Mouse (Mus musculus) limb, embryonic 15.5 days (tissue): Measurements from ENCODE around the gene Ankrd65. TPM values are rescaled to one million over a fixed set of nuclear protein-coding genes. Genes with fewer than 3 reads are reported as not detected.

Experiments used
- ATAC-seq: fragments of 200-750 bp; cut with Nextera tagmentation; 2 replicates; pipeline ENCODE4 v1.8.0; 2017; ENCODE audit warnings: low read depth, moderate TSS enrichment; ENCODE audit not compliant: insufficient number of reproducible peaks, low FRiP score, low TSS enrichment
- H3K27ac ChIP-seq: fragments of 300-500 bp; sonication (generic); 2 replicates; pipeline ENCODE4 v1.5.1; 2015; ENCODE audit warnings: moderate library complexity, mild to moderate bottlenecking, inconsistent platforms
- H3K27me3 ChIP-seq: fragments of 300-500 bp; sonication (generic); 2 replicates; pipeline ENCODE4 v1.6.1; 2015; ENCODE audit warnings: inconsistent platforms
- H3K36me3 ChIP-seq: fragments of 300-500 bp; sonication (generic); 2 replicates; pipeline ENCODE4 v1.6.1; 2015; ENCODE audit warnings: inconsistent platforms
- H3K4me1 ChIP-seq: fragments of 300-500 bp; sonication (generic); 2 replicates; pipeline ENCODE4 v1.6.1; 2015; ENCODE audit warnings: inconsistent platforms
- H3K4me2 ChIP-seq: fragments of 300-500 bp; sonication (generic); 2 replicates; pipeline ENCODE4 v1.6.1; 2015; ENCODE audit warnings: mild to moderate bottlenecking, inconsistent platforms
- H3K4me3 ChIP-seq: fragments of 300-500 bp; sonication (generic); 2 replicates; pipeline ENCODE4 v1.5.1; 2015; ENCODE audit warnings: mild to moderate bottlenecking, inconsistent platforms
- H3K9ac ChIP-seq: fragments of 300-500 bp; sonication (generic); 2 replicates; pipeline ENCODE4 v1.6.1; 2015; ENCODE audit warnings: inconsistent platforms
- H3K9me3 ChIP-seq: fragments of 300-500 bp; sonication (generic); 2 replicates; pipeline ENCODE4 v1.6.1; 2016; ENCODE audit warnings: inconsistent platforms
- WGBS: fragments of 180-500 bp; shearing (Covaris S2); methylation state at CpG from one replicate; pipeline ENCODE4 v1.1.7; 2015; 5-methylcytosine and 5-hydroxymethylcytosine counted together
- microRNA-seq: library from miRNA; unstranded; fragments of <30 nt; microRNA quantifications from one replicate; pipeline ENCODE4, GENCODE M21; 2016
- polyA plus RNA-seq: library from polyadenylated mRNA; unstranded; fragments of >200 nt; fragmentation: Nextera tagmentation; extraction: Ambion mirVana; gene quantifications from 2 replicates; pipeline ENCODE4 v1.2.1, GENCODE M21; 2015

The Ankrd65 gene
- polyA plus RNA-seq, 1 experiment from 2014 or later, result not detected

- no peaks in the 10 kb centered on the region for H3K9me3 ChIP-seq
- peaks cover 24% of the 10 kb centered on the region for H3K36me3 ChIP-seq
- H3K27me3 ChIP-seq, result no peaks in the 10 kb centered on the region
- H3K4me3 ChIP-seq, result peak overlapping the region; percentile 56
- 41% methylated on average over 38 of the region's 38 CpGs for WGBS
- ATAC-seq, result no peak
- H3K4me1 ChIP-seq, result peaks cover 49% of the 10 kb centered on the region
- no peak overlapping the region for H3K9ac ChIP-seq
- peak overlapping the region; percentile 92 for H3K4me2 ChIP-seq
- H3K27ac ChIP-seq, result peak overlapping the region; percentile 86; the same call in 1 of the 2 replicates
Observed at GRCm38 (mm10) chr4:155841651-155842270, 51.5 kb downstream of the Ankrd65 start.

DNA sequence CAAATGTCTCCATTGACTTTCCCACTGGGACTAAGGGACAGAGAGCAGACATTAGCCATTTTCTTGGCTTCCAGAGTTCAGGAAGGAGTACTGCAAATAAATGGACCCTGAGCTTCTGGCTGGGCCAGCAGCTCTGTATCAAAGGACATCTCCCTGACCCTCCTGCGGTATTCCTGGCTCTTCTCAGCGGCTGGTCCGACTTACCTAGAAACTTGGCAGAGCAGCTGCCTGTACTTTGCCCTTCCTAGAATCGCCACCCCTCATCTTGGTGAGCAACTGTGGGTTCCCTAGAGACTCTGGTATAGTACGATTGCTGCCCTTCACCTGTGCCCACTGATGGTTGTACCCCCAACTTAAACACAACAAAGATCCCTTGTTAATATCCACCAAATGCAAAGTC is 53.0 kb downstream of the Ankrd65 start:
- peaks cover 49% of the 10 kb centered on the region for H3K4me1 ChIP-seq
- H3K27me3 ChIP-seq, result no peaks in the 10 kb centered on the region
- H3K36me3 ChIP-seq, result peaks cover 24% of the 10 kb centered on the region
- ATAC-seq, result no peak
- no peak overlapping the region for H3K27ac ChIP-seq
- WGBS, result 91% methylated on average over 5 of the region's 5 CpGs
- H3K9me3 ChIP-seq, result no peaks in the 10 kb centered on the region
- no peak overlapping the region for H3K9ac ChIP-seq
- no peak overlapping the region for H3K4me2 ChIP-seq
- no peak overlapping the region for H3K4me3 ChIP-seq

DNA sequence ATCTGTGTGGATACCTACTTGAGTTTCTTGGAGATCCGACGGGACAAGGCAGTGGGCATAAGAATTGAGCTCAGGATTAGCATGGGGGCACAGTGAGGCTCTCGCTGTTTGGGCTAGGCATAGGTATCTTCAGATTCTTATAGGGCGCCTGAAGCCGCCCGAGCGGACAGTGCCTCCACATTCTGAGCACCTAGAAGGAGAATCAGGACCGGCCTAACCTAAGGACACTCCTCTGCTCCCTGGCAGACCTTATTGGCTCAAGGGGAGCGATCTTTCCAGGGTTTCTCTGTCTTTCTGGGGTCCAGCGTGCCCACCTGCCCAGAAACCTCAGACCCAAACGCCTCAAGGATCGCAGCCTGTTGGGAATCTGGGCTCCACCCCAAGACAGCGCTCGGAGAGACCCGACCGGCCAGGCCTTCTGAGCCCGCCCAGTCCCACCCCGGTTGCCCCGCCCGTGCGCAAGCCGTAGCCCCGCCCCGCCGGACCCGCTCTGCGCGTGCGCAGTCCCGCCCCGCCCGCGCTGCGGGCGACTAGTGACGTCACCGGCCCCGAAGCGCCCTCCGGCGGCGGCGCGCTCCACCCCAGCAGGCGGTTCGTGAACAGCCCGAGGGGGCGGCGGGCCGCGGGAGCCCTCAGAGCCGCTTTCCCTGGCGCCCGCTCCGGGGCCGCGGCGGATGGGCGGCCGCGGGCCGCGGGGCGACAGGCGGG is 56.8 kb downstream of the Ankrd65 start, which contains the start of gene Dvl1:
Dvl1 (plus strand) TSS at position 532 of the 708 bp plus-strand sequence.
- Histone ChIP-seq H3K27ac (peak within 1 kb of the TSS; percentile 84), H3K27me3 (no peaks in the 10 kb centered on the region), H3K9me3 (no peaks in the 10 kb centered on the region), H3K9ac (peak within 1 kb of the TSS; percentile 88), H3K4me2 (peak within 1 kb of the TSS; percentile 94), H3K36me3 (peaks cover 19% of the 10 kb centered on the region), H3K4me1 (peaks cover 42% of the 10 kb centered on the region), H3K4me3 (peak within 1 kb of the TSS; percentile 89)
- ATAC-seq, result peak; percentile 87
- WGBS, result 2% methylated on average over 51 of the region's 65 CpGs

- Histone ChIP-seq H3K9me3 (no peaks in the 10 kb centered on the region), H3K36me3 (peaks cover 17% of the 10 kb centered on the region), H3K4me1 (peaks cover 42% of the 10 kb centered on the region), H3K27ac (peak overlapping the region; percentile 84), H3K4me3 (peak overlapping the region; percentile 89), H3K9ac (peak overlapping the region; percentile 88), H3K4me2 (peak overlapping the region; percentile 94), H3K27me3 (no peaks in the 10 kb centered on the region)
- 1% methylated on average over 68 of the region's 69 CpGs for WGBS
- peak; percentile 45 for ATAC-seq
Observed at GRCm38 (mm10) chr4:155847591-155848352, 57.5 kb downstream of the Ankrd65 start.

GRCm38 (mm10) chr4:155848434-155849095 is 58.3 kb downstream of the Ankrd65 start:
- peaks cover 15% of the 10 kb centered on the region for H3K36me3 ChIP-seq
- peak overlapping the region; percentile 88; the same call in 1 of the 2 replicates for H3K9ac ChIP-seq
- H3K9me3 ChIP-seq, result no peaks in the 10 kb centered on the region
- 65% methylated on average over 7 of the region's 7 CpGs for WGBS
- H3K4me3 ChIP-seq, result peak overlapping the region; percentile 89
- ATAC-seq, result no peak
- peak overlapping the region; percentile 94 for H3K4me2 ChIP-seq
- H3K4me1 ChIP-seq, result peaks cover 42% of the 10 kb centered on the region
- H3K27me3 ChIP-seq, result no peaks in the 10 kb centered on the region
- no peak overlapping the region for H3K27ac ChIP-seq

Small RNAs within 50 kb of the gene (microRNA-seq; reads per million reads assigned to microRNA genes)
- gene Gm27743, result not detected

Other genes with a start within 250 kb of the Ankrd65 start
- 85.7 and 90.6 TPM in 2 replicates for gene Nadk, start 228.1 kb upstream of the Ankrd65 start, polyA plus RNA-seq
- 6.8 and 7.4 TPM in 2 replicates for gene Slc35e2, start 189.0 kb upstream of the Ankrd65 start, polyA plus RNA-seq
- gene Cdk11b, start 165.6 kb upstream of the Ankrd65 start, polyA plus RNA-seq, result 58.8 and 59.9 TPM in 2 replicates
- gene Gm10563, start 145.0 kb upstream of the Ankrd65 start, polyA plus RNA-seq, result not detected in 2 replicates
- gene Mmp23, start 137.1 kb upstream of the Ankrd65 start, polyA plus RNA-seq, result 23.7 and 36.9 TPM in 2 replicates
- gene Mib2, start 121.2 kb upstream of the Ankrd65 start, polyA plus RNA-seq, result 30.1 and 34.3 TPM in 2 replicates
- gene Fndc10, start 96.1 kb upstream of the Ankrd65 start, polyA plus RNA-seq, result 11.1 and 11.5 TPM in 2 replicates
- gene Ssu72, start 85.6 kb upstream of the Ankrd65 start, polyA plus RNA-seq, result 132 and 139 TPM in 2 replicates
- 0.94 and 1.3 TPM in 2 replicates for gene Tmem240, start 55.6 kb upstream of the Ankrd65 start, polyA plus RNA-seq
- gene Atad3a, start 29.3 kb upstream of the Ankrd65 start, polyA plus RNA-seq, result 84.1 and 91.5 TPM in 2 replicates
- 17.6 and 21.3 TPM in 2 replicates for gene Vwa1, start 15.7 kb upstream of the Ankrd65 start, polyA plus RNA-seq
- gene Tmem88b, start 4.6 kb upstream of the Ankrd65 start, polyA plus RNA-seq, result 0.38 and 0.52 TPM in 2 replicates
- gene Mrpl20, start 12.4 kb downstream of the Ankrd65 start, polyA plus RNA-seq, result 169 and 184 TPM in 2 replicates
- 185 and 187 TPM in 2 replicates for gene Ccnl2, start 22.1 kb downstream of the Ankrd65 start, polyA plus RNA-seq
- gene Aurkaip1, start 40.8 kb downstream of the Ankrd65 start, polyA plus RNA-seq, result 123 and 128 TPM in 2 replicates
- gene Mxra8, start 49.2 kb downstream of the Ankrd65 start, polyA plus RNA-seq, result 150 and 197 TPM in 2 replicates
- gene Dvl1, start 57.0 kb downstream of the Ankrd65 start, polyA plus RNA-seq, result 7.1 and 10.4 TPM in 2 replicates
- gene Tas1r3, start 72.9 kb downstream of the Ankrd65 start, polyA plus RNA-seq, result 0.32 and 0.42 TPM in 2 replicates
- gene Cptp, start 79.0 kb downstream of the Ankrd65 start, polyA plus RNA-seq, result 19.7 and 20.8 TPM in 2 replicates
- gene Ints11, start 79.1 kb downstream of the Ankrd65 start, polyA plus RNA-seq, result 69.5 and 72.3 TPM in 2 replicates
- 61.8 and 66.6 TPM in 2 replicates for gene Pusl1, start 101.3 kb downstream of the Ankrd65 start, polyA plus RNA-seq
- gene Acap3, start 101.4 kb downstream of the Ankrd65 start, polyA plus RNA-seq, result 23.3 and 23.8 TPM in 2 replicates
- 87.9 and 99.7 TPM in 2 replicates for gene Ube2j2, start 153.4 kb downstream of the Ankrd65 start, polyA plus RNA-seq
- 48.3 and 50.3 TPM in 2 replicates for gene C1qtnf12, start 171.9 kb downstream of the Ankrd65 start, polyA plus RNA-seq
- 16.1 and 16.4 TPM in 2 replicates for gene B3galt6, start 202.2 kb downstream of the Ankrd65 start, polyA plus RNA-seq
- 175 and 176 TPM in 2 replicates for gene Sdf4, start 202.4 kb downstream of the Ankrd65 start, polyA plus RNA-seq
- 0.55 and 0.99 TPM in 2 replicates for gene Tnfrsf4, start 223.4 kb downstream of the Ankrd65 start, polyA plus RNA-seq
- 3.6 and 5.4 TPM in 2 replicates for gene Tnfrsf18, start 235.7 kb downstream of the Ankrd65 start, polyA plus RNA-seq